ENCODE assay signal across 19 mouse cellular contexts in the genomic region with DNA sequence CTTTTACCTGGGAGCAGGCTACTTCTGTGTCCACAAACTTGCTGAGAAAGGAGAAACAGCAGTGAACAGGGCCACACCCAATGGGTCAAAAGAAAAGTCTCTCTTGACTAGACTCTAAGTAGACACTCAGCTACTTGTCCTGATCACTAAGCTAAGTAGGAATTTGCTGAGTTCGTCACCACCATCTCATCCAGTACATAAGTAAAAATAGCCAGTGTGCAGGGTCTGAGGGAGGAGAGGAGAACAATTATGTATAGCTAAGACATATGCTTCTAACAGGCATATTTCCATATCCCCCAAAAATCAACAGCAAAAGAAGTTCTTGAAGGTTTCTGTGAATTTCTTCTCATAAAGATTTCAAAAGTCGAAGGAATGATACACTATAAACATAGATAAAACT.
A peak's percentile ranks its signal among the peaks of the same experiment; 100 is the strongest.
DNase-seq lines count a peak whose midpoint lies in the region; ATAC-seq and TF ChIP-seq lines count a peak whose summit lies in the region.
"Had no signal": no experiment of that assay in that cellular context is flagged by ENCODE, and none has a peak within 500 bp of the region (broad histone marks: within the 10 kb centered on the region; RNA-seq: fewer than 3 reads in every experiment).

No protein-coding gene starts in this region.

- no peak for DNase-seq in frontal cortex, postnatal 10 days (ENCODE audit: low spot score in 2 of 2)
- DNase-seq in left cerebral cortex, adult 2 months (ENCODE audit: extremely low spot score in 1 of 2, low spot score in 2 of 2) = no peak
- no peak for DNase-seq in left cerebral cortex, adult 8-10 months (ENCODE audit: low spot score in 2 of 2)
- no peak for DNase-seq in liver
- DNase-seq: adrenal gland, adult 2 months; adrenal gland, adult 8-10 months; adrenal gland, postnatal 10 days; adrenal gland, postnatal 14 days; adrenal gland, postnatal 25 days; adrenal gland, postnatal 36 days; B cell, adult 2 months; cerebellum, adult 11 months; cerebellum, adult 11-12 months; cerebellum, adult 18-20 months had no signal

- H3K27ac ChIP-seq in left cerebral cortex, adult 2 months = peak overlapping the region; percentile 57; the same call in 1 of the 2 replicates
- peak overlapping the region; percentile 23; the same call in 1 of the 2 replicates for H3K27ac ChIP-seq in cortical plate, adult 2 months (ENCODE audit: insufficient read depth, low read length)

- TF ChIP-seq CTCF in left cerebral cortex, adult 2 months (IDR thresholded peaks at IDR 0.05) = no peak
- TF ChIP-seq CTCF in cortical plate, adult 2 months (IDR thresholded peaks at IDR 0.05; ENCODE audit: extremely low read depth, insufficient read depth, low read length) = no peak

- no peak overlapping the region for H3K4me3 ChIP-seq in left cerebral cortex, adult 2 months
- H3K4me3 ChIP-seq in cortical plate, adult 2 months (ENCODE audit: insufficient read depth, low read length) = no peak overlapping the region

- no peak for TF ChIP-seq POLR2A in cortical plate, adult 2 months (IDR thresholded peaks at IDR 0.05; ENCODE audit: extremely low read depth, insufficient read depth, low read length)

- intact Hi-C loops in left cerebral cortex, adult 2 months (cut with DNase I) = no loop called here

- peak; percentile 53; the same call in 1 of the 2 replicates for ATAC-seq in frontal cortex, adult (ENCODE audit: low TSS enrichment)
- ATAC-seq: activated CD4-positive, CD25-positive, alpha-beta regulatory T cell, adult 4 months; CD4-positive, CD25-positive, alpha-beta regulatory T cell, adult 4 months; Patski had no signal

- peaks cover 5% of the 10 kb centered on the region; the same call in 1 of the 2 replicates for H3K4me1 ChIP-seq in cortical plate, adult 2 months (ENCODE audit: control insufficient read depth, insufficient read depth, low read length)
